Mouse (Mus musculus) adipocyte (in vitro differentiated cells): ENCODE results near the gene Gzmg.
A peak's percentile ranks its signal among the peaks of the same experiment; 100 is the strongest.
"Not testable (repeated sequence)": the region's sequence is repeated elsewhere in the genome, so short reads cannot be mapped to it uniquely, and the experiment has no call there.

Experiments used
- DNase-seq: peaks from one replicate; pipeline ENCODE4 v3.0.0-alpha.2; 2016; ENCODE audit warnings: low spot score

The Gzmg gene

DNA sequence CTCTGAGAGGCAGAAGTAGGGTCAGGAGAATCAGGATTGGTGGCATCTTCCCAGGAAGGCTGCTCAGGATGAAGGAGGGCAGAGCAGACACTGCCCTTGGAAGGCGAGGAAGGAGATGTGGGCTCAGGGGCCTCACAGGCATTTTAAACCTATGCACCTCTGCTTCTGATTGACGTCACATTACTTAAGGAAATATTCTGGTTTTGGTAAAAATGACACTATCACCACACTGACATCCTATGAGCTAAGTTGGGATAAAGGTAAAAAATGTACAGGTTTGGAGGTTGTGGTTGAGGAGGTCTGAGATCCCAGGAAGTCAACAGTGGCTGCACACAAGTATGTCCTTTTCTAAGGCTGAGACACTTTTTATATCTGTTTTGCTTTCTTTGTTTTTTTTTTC, at the start of gene Gzmg:
TSS of gene Gzmg (minus strand) at position 101 of the 400 bp plus-strand sequence.
- not testable (repeated sequence) for DNase-seq

- DNase-seq: no peak
These were observed 46.2 kb upstream of the Gzmg start for GRCm38 (mm10) chr14:56205613-56206012.

- peak; percentile 24 for DNase-seq
These were observed 45.6 kb upstream of the Gzmg start for GRCm38 (mm10) chr14:56205021-56205420.

GRCm38 (mm10) chr14:56203975-56204374, 44.6 kb upstream of the Gzmg start:
- DNase-seq: peak; percentile 30

DNA sequence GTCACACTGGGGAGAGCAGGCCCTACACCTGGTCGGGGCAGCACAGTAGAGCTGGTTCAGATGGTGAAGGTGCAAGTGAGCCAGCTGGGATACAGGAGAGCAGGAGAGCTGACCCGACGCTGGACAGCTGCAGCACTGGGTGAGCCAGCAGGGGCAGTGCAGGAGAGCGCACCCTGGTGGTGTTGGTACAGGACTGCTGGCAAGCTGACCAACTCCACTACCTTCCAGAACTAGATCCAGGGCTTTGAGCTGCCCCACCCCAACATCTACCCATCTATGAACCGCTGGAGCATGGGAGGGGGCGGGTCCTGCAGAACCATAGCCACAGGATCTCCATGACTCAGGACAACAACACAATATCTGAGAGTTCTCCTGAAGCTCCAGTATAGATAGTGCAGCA, 27.6 kb upstream of the Gzmg start:
- DNase-seq: no peak

DNA sequence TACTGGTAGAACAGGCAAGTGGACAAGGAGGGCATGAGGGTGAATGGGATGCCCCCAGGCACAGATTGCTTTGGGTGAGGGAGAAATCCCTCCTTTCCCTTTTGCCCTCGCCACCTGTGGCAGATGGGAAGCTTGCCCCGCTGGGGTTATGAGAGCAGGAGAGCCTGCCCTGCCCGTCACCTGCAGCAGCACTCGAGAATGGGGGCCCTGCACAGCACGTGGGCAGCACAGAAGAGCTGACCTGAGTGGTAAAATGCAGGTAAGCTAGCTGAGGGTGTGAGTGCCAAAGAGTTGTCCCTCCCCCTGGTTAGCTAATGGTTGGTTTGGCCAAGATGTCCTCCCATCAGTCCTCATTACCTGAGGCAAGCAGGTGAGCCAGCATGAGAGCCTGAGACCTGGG, 27.1 kb upstream of the Gzmg start:
- no peak for DNase-seq

DNA sequence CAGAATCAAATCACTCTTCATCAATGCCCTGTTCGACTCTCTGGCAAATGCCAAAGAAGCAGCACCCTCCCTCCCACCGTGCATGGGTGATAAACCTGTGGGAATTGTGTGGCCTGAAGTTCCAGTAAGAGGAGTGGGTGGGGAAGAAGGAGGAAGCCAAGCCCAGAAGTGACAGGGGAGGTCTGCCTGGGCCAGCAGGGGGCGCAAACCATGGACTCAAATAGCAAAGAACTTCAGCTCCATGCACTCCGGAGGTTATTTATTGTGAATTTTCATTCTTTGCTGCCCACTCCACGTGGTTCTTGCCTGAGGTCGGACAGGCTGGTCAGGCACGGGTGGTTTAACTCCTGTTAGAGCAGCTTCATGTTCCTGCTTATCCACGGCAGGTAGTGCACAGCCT, 18.3 kb upstream of the Gzmg start:
- DNase-seq: not testable (repeated sequence)

- DNase-seq: no peak
These were observed 15.1 kb upstream of the Gzmg start, which contains the start of gene Gzmn for GRCm38 (mm10) chr14:56174499-56174898. Gzmn (minus strand) TSS chr14:56174599.

GRCm38 (mm10) chr14:56173396-56173795, 14.0 kb upstream of the Gzmg start:
- no peak for DNase-seq

DNA sequence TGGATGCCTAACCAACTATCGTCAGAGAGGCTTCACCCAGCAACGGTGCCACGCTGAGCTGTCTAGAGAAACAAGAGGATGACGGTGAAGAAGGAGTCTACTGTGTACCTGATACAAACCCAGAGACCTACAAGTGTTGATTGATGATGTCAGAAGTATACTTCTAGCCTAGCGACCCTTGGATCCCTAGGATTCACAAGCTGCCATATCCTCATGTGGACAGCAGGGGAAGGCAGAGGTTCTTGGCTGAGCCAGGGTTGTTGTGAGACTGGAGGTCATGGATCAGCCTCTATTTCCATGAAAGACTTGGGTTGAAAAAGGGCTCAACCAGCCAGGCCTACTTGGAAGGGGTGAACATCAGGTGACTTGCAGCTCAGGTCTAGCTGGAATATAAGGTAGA, 13.4 kb upstream of the Gzmg start:
- no peak for DNase-seq

- DNase-seq: no peak
These were observed 8.6 kb upstream of the Gzmg start for GRCm38 (mm10) chr14:56168009-56168408.

DNA sequence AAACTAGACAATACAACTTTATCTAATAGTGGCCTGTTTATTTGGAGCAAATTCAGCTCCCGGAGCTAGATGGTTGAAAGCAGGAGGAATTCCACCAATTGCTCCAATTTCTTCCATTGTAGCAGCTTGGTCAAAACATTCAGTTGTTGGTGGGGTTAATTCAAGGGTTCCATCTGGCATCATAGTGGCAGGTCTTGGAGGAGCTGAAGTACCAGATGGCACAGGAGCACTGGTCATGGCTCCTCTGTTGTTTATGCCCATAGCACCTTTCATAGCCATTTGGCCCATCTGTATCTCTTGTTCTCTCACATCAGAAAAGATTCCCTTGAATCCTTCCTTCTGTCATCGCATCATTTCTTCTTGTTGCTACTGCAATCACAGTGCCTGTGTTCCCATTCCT, 2.7 kb upstream of the Gzmg start:
- no peak for DNase-seq

GRCm38 (mm10) chr14:56155340-56155739, 4.0 kb downstream of the Gzmg start:
- no peak for DNase-seq

GRCm38 (mm10) chr14:56133675-56134074, 25.7 kb downstream of the Gzmg start:
- not testable (repeated sequence) for DNase-seq

- not testable (repeated sequence) for DNase-seq
These were observed 26.9 kb downstream of the Gzmg start, which contains the start of gene Gzmd for GRCm38 (mm10) chr14:56132508-56132907. Gzmd (minus strand) TSS chr14:56132608.

DNA sequence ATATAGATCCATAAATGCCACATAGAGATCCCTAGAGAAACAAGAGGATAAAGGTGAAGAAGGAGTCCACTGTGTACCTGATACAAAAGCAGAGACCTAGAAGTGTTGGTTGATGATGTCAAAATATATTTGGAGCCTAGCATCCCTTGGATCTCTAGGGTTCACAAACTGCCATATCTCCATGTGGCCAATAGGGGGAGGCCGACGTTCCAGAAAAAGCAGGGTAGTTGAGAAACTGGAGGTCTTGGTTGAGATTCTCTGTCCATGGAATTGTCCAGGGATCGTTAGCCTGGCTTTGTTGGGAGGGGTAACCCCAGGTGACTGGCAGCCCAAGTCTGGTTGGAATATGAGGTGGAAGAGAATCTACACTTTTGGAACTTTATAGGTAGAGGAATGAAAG, 31.0 kb downstream of the Gzmg start:
- no peak for DNase-seq

GRCm38 (mm10) chr14:56123516-56123915, 35.9 kb downstream of the Gzmg start:
- DNase-seq: no peak

GRCm38 (mm10) chr14:56120525-56120924, 38.9 kb downstream of the Gzmg start, which contains the start of gene Gzme:
Gzme (minus strand) TSS chr14:56120625.
- DNase-seq: no peak

- DNase-seq: not testable (repeated sequence)
These were observed 43.7 kb downstream of the Gzmg start for GRCm38 (mm10) chr14:56115531-56116310.
